Mouse (Mus musculus): Measurements from ENCODE around the gene Edc3. TPM values are rescaled to one million over a fixed set of nuclear protein-coding genes. Genes with fewer than 3 reads are reported as not detected.

Edc3 gene
- polyA plus RNA-seq, 1 experiment from 2014 or later, result 23.7 TPM

GRCm38 (mm10) chr9:57712194-57712593 lies 3.9 kb downstream of the Edc3 start:
- ATAC-seq (ENCODE audit: low FRiP score), result no peak
- peaks cover 3% of the 10 kb centered on the region; the same call in 1 of the 2 replicates for H3K36me3 ChIP-seq (ENCODE audit: control insufficient read depth, insufficient read depth, low read length)
- H3K27me3 ChIP-seq (ENCODE audit: control insufficient read depth, insufficient read depth, low read length), result no peaks in the 10 kb centered on the region
- no peak overlapping the region for H3K9ac ChIP-seq (ENCODE audit: low read depth, low read length)
- no peak for DNase-seq (ENCODE audit: low spot score)
- 0 out of 2 replicates have a peak, but pooled peaks cover 3% of the 10 kb centered on the region for H3K4me1 ChIP-seq (replicated peaks; ENCODE audit: control insufficient read depth, insufficient read depth, low read length)
- no peaks in the 10 kb centered on the region for H3K9me3 ChIP-seq (ENCODE audit: control insufficient read depth, low read length)
- H3K4me2 ChIP-seq (replicated peaks; ENCODE audit: low read depth, low read length), result no peak overlapping the region
- no peak overlapping the region for H3K27ac ChIP-seq (ENCODE audit: low read depth, low read length)
- no peak overlapping the region for H3K4me3 ChIP-seq (ENCODE audit: low read depth, low read length)
- 80% methylated on average over 2 of the region's 2 CpGs for WGBS

GRCm38 (mm10) chr9:57718408-57718807 lies 10.1 kb downstream of the Edc3 start:
- Histone ChIP-seq H3K4me3 (ENCODE audit: low read depth, low read length) (no peak overlapping the region), H3K9ac (ENCODE audit: low read depth, low read length) (no peak overlapping the region), H3K9me3 (ENCODE audit: control insufficient read depth, low read length) (no peaks in the 10 kb centered on the region), H3K27me3 (ENCODE audit: control insufficient read depth, insufficient read depth, low read length) (no peaks in the 10 kb centered on the region), H3K36me3 (ENCODE audit: control insufficient read depth, insufficient read depth, low read length) (peaks cover 3% of the 10 kb centered on the region; the same call in 1 of the 2 replicates), H3K4me2 (replicated peaks; ENCODE audit: low read depth, low read length) (no peak overlapping the region), H3K27ac (ENCODE audit: low read depth, low read length) (no peak overlapping the region), H3K4me1 (replicated peaks; ENCODE audit: control insufficient read depth, insufficient read depth, low read length) (no peaks in the 10 kb centered on the region)
- DNase-seq (ENCODE audit: low spot score), result no peak
- ATAC-seq (ENCODE audit: low FRiP score), result no peak
- WGBS, result 93% methylated on average over 7 of the region's 7 CpGs

- Histone ChIP-seq H3K27ac (ENCODE audit: low read depth, low read length) (no peak overlapping the region), H3K9ac (ENCODE audit: low read depth, low read length) (no peak overlapping the region), H3K4me3 (ENCODE audit: low read depth, low read length) (no peak overlapping the region), H3K4me2 (replicated peaks; ENCODE audit: low read depth, low read length) (no peak overlapping the region), H3K27me3 (ENCODE audit: control insufficient read depth, insufficient read depth, low read length) (no peaks in the 10 kb centered on the region), H3K9me3 (ENCODE audit: control insufficient read depth, low read length) (no peaks in the 10 kb centered on the region), H3K4me1 (replicated peaks; ENCODE audit: control insufficient read depth, insufficient read depth, low read length) (no peaks in the 10 kb centered on the region), H3K36me3 (ENCODE audit: control insufficient read depth, insufficient read depth, low read length) (no peaks in the 10 kb centered on the region)
- DNase-seq (ENCODE audit: low spot score) (no peak), ATAC-seq (ENCODE audit: low FRiP score) (no peak)
- WGBS, result 87% methylated on average over 3 of the region's 3 CpGs
Observed at GRCm38 (mm10) chr9:57720736-57721135, 12.4 kb downstream of the Edc3 start.

GRCm38 (mm10) chr9:57722371-57722770 lies 14.0 kb downstream of the Edc3 start:
- no peak for ATAC-seq (ENCODE audit: low FRiP score)
- no peak for DNase-seq (ENCODE audit: low spot score)
- Histone ChIP-seq H3K9ac (ENCODE audit: low read depth, low read length) (no peak overlapping the region), H3K4me1 (replicated peaks; ENCODE audit: control insufficient read depth, insufficient read depth, low read length) (no peaks in the 10 kb centered on the region), H3K36me3 (ENCODE audit: control insufficient read depth, insufficient read depth, low read length) (0 out of 2 replicates have a peak, but pooled peaks cover 3% of the 10 kb centered on the region), H3K9me3 (ENCODE audit: control insufficient read depth, low read length) (no peaks in the 10 kb centered on the region), H3K4me2 (replicated peaks; ENCODE audit: low read depth, low read length) (no peak overlapping the region), H3K27ac (ENCODE audit: low read depth, low read length) (no peak overlapping the region), H3K27me3 (ENCODE audit: control insufficient read depth, insufficient read depth, low read length) (no peaks in the 10 kb centered on the region), H3K4me3 (ENCODE audit: low read depth, low read length) (no peak overlapping the region)
- WGBS, result 94% methylated on average over 1 of the region's 1 CpGs

GRCm38 (mm10) chr9:57723315-57723715 lies 15.0 kb downstream of the Edc3 start:
- Histone ChIP-seq H3K9ac (ENCODE audit: low read depth, low read length) (no peak overlapping the region), H3K4me3 (ENCODE audit: low read depth, low read length) (no peak overlapping the region), H3K9me3 (ENCODE audit: control insufficient read depth, low read length) (no peaks in the 10 kb centered on the region), H3K4me2 (replicated peaks; ENCODE audit: low read depth, low read length) (no peak overlapping the region), H3K27me3 (ENCODE audit: control insufficient read depth, insufficient read depth, low read length) (no peaks in the 10 kb centered on the region), H3K36me3 (ENCODE audit: control insufficient read depth, insufficient read depth, low read length) (0 out of 2 replicates have a peak, but pooled peaks cover 3% of the 10 kb centered on the region), H3K27ac (ENCODE audit: low read depth, low read length) (no peak overlapping the region), H3K4me1 (replicated peaks; ENCODE audit: control insufficient read depth, insufficient read depth, low read length) (no peaks in the 10 kb centered on the region)
- DNase-seq (ENCODE audit: low spot score) (no peak), ATAC-seq (ENCODE audit: low FRiP score) (no peak)
- 78% methylated on average over 5 of the region's 5 CpGs for WGBS

GRCm38 (mm10) chr9:57723796-57724195 lies 15.5 kb downstream of the Edc3 start:
- Histone ChIP-seq H3K36me3 (ENCODE audit: control insufficient read depth, insufficient read depth, low read length) (0 out of 2 replicates have a peak, but pooled peaks cover 3% of the 10 kb centered on the region), H3K9ac (ENCODE audit: low read depth, low read length) (no peak overlapping the region), H3K9me3 (ENCODE audit: control insufficient read depth, low read length) (no peaks in the 10 kb centered on the region), H3K4me3 (ENCODE audit: low read depth, low read length) (no peak overlapping the region), H3K4me1 (replicated peaks; ENCODE audit: control insufficient read depth, insufficient read depth, low read length) (no peaks in the 10 kb centered on the region), H3K27me3 (ENCODE audit: control insufficient read depth, insufficient read depth, low read length) (no peaks in the 10 kb centered on the region), H3K4me2 (replicated peaks; ENCODE audit: low read depth, low read length) (no peak overlapping the region), H3K27ac (ENCODE audit: low read depth, low read length) (no peak overlapping the region)
- 93% methylated on average over 5 of the region's 5 CpGs for WGBS
- ATAC-seq (ENCODE audit: low FRiP score) (no peak), DNase-seq (ENCODE audit: low spot score) (no peak)

GRCm38 (mm10) chr9:57724701-57725100 lies 16.4 kb downstream of the Edc3 start:
- 98% methylated on average over 3 of the region's 3 CpGs for whole genome bisulfite sequencing
- no peak overlapping the region for H3K4me2 ChIP-seq (replicated peaks; ENCODE audit: low read depth, low read length)
- ATAC-seq (ENCODE audit: low FRiP score) (no peak), DNase-seq (ENCODE audit: low spot score) (no peak)
- H3K4me1 ChIP-seq (replicated peaks; ENCODE audit: control insufficient read depth, insufficient read depth, low read length), result no peaks in the 10 kb centered on the region
- no peaks in the 10 kb centered on the region for H3K27me3 ChIP-seq (ENCODE audit: control insufficient read depth, insufficient read depth, low read length)
- no peak overlapping the region for H3K4me3 ChIP-seq (ENCODE audit: low read depth, low read length)
- no peaks in the 10 kb centered on the region for H3K9me3 ChIP-seq (ENCODE audit: control insufficient read depth, low read length)
- H3K9ac ChIP-seq (ENCODE audit: low read depth, low read length), result no peak overlapping the region
- H3K36me3 ChIP-seq (ENCODE audit: control insufficient read depth, insufficient read depth, low read length), result 0 out of 2 replicates have a peak, but pooled peaks cover 3% of the 10 kb centered on the region
- no peak overlapping the region for H3K27ac ChIP-seq (ENCODE audit: low read depth, low read length)

- H3K4me1 ChIP-seq (replicated peaks; ENCODE audit: control insufficient read depth, insufficient read depth, low read length), result no peaks in the 10 kb centered on the region
- H3K36me3 ChIP-seq (ENCODE audit: control insufficient read depth, insufficient read depth, low read length), result 0 out of 2 replicates have a peak, but pooled peaks cover 3% of the 10 kb centered on the region
- no peaks in the 10 kb centered on the region for H3K9me3 ChIP-seq (ENCODE audit: control insufficient read depth, low read length)
- no peak overlapping the region for H3K4me3 ChIP-seq (ENCODE audit: low read depth, low read length)
- no peak overlapping the region for H3K9ac ChIP-seq (ENCODE audit: low read depth, low read length)
- H3K27ac ChIP-seq (ENCODE audit: low read depth, low read length), result no peak overlapping the region
- no peak overlapping the region for H3K4me2 ChIP-seq (replicated peaks; ENCODE audit: low read depth, low read length)
- 86% methylated on average over 1 of the region's 1 CpGs for WGBS
- no peaks in the 10 kb centered on the region for H3K27me3 ChIP-seq (ENCODE audit: control insufficient read depth, insufficient read depth, low read length)
- no peak for DNase-seq (ENCODE audit: low spot score)
- no peak for ATAC-seq (ENCODE audit: low FRiP score)
Observed at GRCm38 (mm10) chr9:57728312-57728711, 20.0 kb downstream of the Edc3 start.

- no peak for DNase-seq (ENCODE audit: low spot score)
- Histone ChIP-seq H3K4me1 (replicated peaks; ENCODE audit: control insufficient read depth, insufficient read depth, low read length) (no peaks in the 10 kb centered on the region), H3K27me3 (ENCODE audit: control insufficient read depth, insufficient read depth, low read length) (no peaks in the 10 kb centered on the region), H3K27ac (ENCODE audit: low read depth, low read length) (no peak overlapping the region), H3K9me3 (ENCODE audit: control insufficient read depth, low read length) (no peaks in the 10 kb centered on the region), H3K4me2 (replicated peaks; ENCODE audit: low read depth, low read length) (no peak overlapping the region), H3K36me3 (ENCODE audit: control insufficient read depth, insufficient read depth, low read length) (no peaks in the 10 kb centered on the region), H3K9ac (ENCODE audit: low read depth, low read length) (no peak overlapping the region), H3K4me3 (ENCODE audit: low read depth, low read length) (no peak overlapping the region)
- ATAC-seq (ENCODE audit: low FRiP score), result no peak
- WGBS, result 95% methylated on average over 6 of the region's 6 CpGs
Observed at GRCm38 (mm10) chr9:57733606-57734005, 25.3 kb downstream of the Edc3 start.

All from hindbrain, embryonic 11.5 days (tissue).